19 mouse cellular contexts compared by ENCODE assay signal in the genomic region with DNA sequence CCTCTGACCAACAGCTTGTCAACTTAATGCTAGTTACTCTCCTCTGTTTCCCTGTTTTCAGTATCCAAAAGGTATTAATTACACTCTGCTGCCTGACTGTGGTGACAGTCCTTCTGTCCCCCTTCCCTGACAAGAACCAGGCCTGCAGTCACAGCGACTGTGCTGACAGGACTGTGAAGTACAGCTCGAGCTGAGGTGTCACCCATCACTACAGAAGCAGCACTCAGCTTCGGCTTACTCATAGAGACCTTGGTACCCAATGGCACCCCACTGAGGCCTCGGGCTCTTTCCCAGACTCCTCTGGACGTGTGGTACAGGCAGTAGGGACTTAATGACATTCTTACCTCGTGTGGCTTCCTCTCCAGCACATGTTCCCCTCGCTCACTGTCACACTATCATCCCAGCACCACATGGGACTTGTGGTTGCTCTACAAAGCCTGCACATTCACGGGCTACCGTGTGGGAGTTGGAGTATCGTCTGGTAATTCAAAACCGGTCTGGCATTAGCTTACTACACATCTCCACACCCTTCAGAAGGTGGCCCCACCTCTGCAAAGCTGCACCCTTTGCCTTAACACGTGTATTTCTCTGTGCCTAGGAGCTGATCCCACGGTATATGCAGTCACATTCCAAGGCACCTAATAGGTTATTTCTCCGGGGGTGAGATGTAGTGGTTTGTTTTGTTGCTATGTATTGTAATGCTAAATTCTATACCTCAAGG. TPM values are rescaled to one million over a fixed set of nuclear protein-coding genes. Genes with fewer than 3 reads are reported as not detected.
A peak's percentile ranks its signal among the peaks of the same experiment; 100 is the strongest.
DNase-seq lines count a peak whose midpoint lies in the region; ATAC-seq lines count a peak whose summit lies in the region.
"Had no signal": no experiment of that assay in that cellular context is flagged by ENCODE, and none has a peak within 500 bp of the region (broad histone marks: within the 10 kb centered on the region; RNA-seq: fewer than 3 reads in every experiment).

No protein-coding gene starts in this region.

- no peak overlapping the region for H3K4me3 ChIP-seq in heart, embryonic 12.5 days
- no peak overlapping the region for H3K4me3 ChIP-seq in midbrain, embryonic 11.5 days (ENCODE audit: low read depth, low read length)
- H3K4me3 ChIP-seq in midbrain, embryonic 10.5 days = no peak overlapping the region
- H3K4me3 ChIP-seq in intestine, embryonic 15.5 days (replicated peaks) = no peak overlapping the region
- no peak overlapping the region for H3K4me3 ChIP-seq in stomach, embryonic 16.5 days (replicated peaks; ENCODE audit: low read length)
- H3K4me3 ChIP-seq: forebrain, embryonic 12.5 days; hindbrain, embryonic 12.5 days; kidney, embryonic 15.5 days; liver, embryonic 15.5 days had no signal

- no peaks in the 10 kb centered on the region for H3K36me3 ChIP-seq in heart, embryonic 12.5 days
- H3K36me3 ChIP-seq in midbrain, embryonic 11.5 days (ENCODE audit: control insufficient read depth, insufficient read depth, low read length) = no peaks in the 10 kb centered on the region
- H3K36me3 ChIP-seq in midbrain, embryonic 10.5 days = no peaks in the 10 kb centered on the region
- no peaks in the 10 kb centered on the region for H3K36me3 ChIP-seq in intestine, embryonic 15.5 days
- H3K36me3 ChIP-seq in stomach, embryonic 16.5 days (ENCODE audit: control insufficient read depth, insufficient read depth, low read length) = no peaks in the 10 kb centered on the region
- H3K36me3 ChIP-seq: forebrain, embryonic 12.5 days; hindbrain, embryonic 12.5 days; kidney, embryonic 15.5 days; liver, embryonic 15.5 days had no signal

- WGBS in heart, embryonic 12.5 days = 29% methylated on average over 14 of the region's 14 CpGs
- WGBS in midbrain, embryonic 11.5 days = 65% methylated on average over 14 of the region's 14 CpGs
- WGBS in midbrain, embryonic 10.5 days = 60% methylated on average over 14 of the region's 14 CpGs
- WGBS in intestine, embryonic 15.5 days = 50% methylated on average over 14 of the region's 14 CpGs
- 38% methylated on average over 14 of the region's 14 CpGs for WGBS in stomach, embryonic 16.5 days

- peaks cover 30% of the 10 kb centered on the region for H3K4me1 ChIP-seq in heart, embryonic 12.5 days (replicated peaks)
- no peaks in the 10 kb centered on the region for H3K4me1 ChIP-seq in midbrain, embryonic 11.5 days (ENCODE audit: control insufficient read depth, insufficient read depth, low read length)
- no peaks in the 10 kb centered on the region for H3K4me1 ChIP-seq in midbrain, embryonic 10.5 days
- no peaks in the 10 kb centered on the region; the same call in 1 of the 2 replicates for H3K4me1 ChIP-seq in intestine, embryonic 15.5 days (replicated peaks)
- H3K4me1 ChIP-seq in stomach, embryonic 16.5 days (ENCODE audit: control insufficient read depth, insufficient read depth, low read length) = peaks cover 7% of the 10 kb centered on the region
- H3K4me1 ChIP-seq: forebrain, embryonic 12.5 days; hindbrain, embryonic 12.5 days; liver, embryonic 15.5 days had no signal

- peak; percentile 71; the same call in 1 of the 2 replicates for ATAC-seq in heart, embryonic 12.5 days (ENCODE audit: insufficient number of reproducible peaks, low FRiP score)
- no peak for ATAC-seq in midbrain, embryonic 11.5 days (ENCODE audit: low FRiP score)
- peak; percentile 66 for ATAC-seq in intestine, embryonic 15.5 days
- ATAC-seq in stomach, embryonic 16.5 days (ENCODE audit: insufficient read depth, low FRiP score) = peak; percentile 86
- ATAC-seq: midbrain, embryonic 16.5 days had no signal

- intact Hi-C loops in left cerebral cortex, postnatal 36 days (cut with DNase I) = no loop called here

- H3K4me2 ChIP-seq in heart, embryonic 12.5 days = no peak overlapping the region
- H3K4me2 ChIP-seq in midbrain, embryonic 11.5 days = no peak overlapping the region
- H3K4me2 ChIP-seq in intestine, embryonic 15.5 days (replicated peaks) = no peak overlapping the region
- no peak overlapping the region for H3K4me2 ChIP-seq in stomach, embryonic 16.5 days (ENCODE audit: low read depth, low read length)
- H3K4me2 ChIP-seq: forebrain, embryonic 12.5 days; hindbrain, embryonic 12.5 days; kidney, embryonic 15.5 days; liver, embryonic 15.5 days had no signal

- H3K27me3 ChIP-seq in heart, embryonic 12.5 days (replicated peaks) = peaks cover 7% of the 10 kb centered on the region; the same call in 1 of the 2 replicates
- H3K27me3 ChIP-seq in midbrain, embryonic 11.5 days (ENCODE audit: control insufficient read depth, insufficient read depth, low read length) = no peaks in the 10 kb centered on the region; the same call in 1 of the 2 replicates
- no peaks in the 10 kb centered on the region for H3K27me3 ChIP-seq in midbrain, embryonic 10.5 days (ENCODE audit: low read depth, poor library complexity, severe bottlenecking)
- H3K27me3 ChIP-seq in intestine, embryonic 15.5 days (replicated peaks) = no peaks in the 10 kb centered on the region
- H3K27me3 ChIP-seq in stomach, embryonic 16.5 days (ENCODE audit: control insufficient read depth, insufficient read depth, low read length) = no peaks in the 10 kb centered on the region
- H3K27me3 ChIP-seq: CH12.LX had no signal

- H3K27ac ChIP-seq in heart, embryonic 12.5 days (ENCODE audit: poor library complexity, severe bottlenecking) = no peak overlapping the region
- no peak overlapping the region for H3K27ac ChIP-seq in midbrain, embryonic 11.5 days (ENCODE audit: low read depth, low read length)
- no peak overlapping the region for H3K27ac ChIP-seq in midbrain, embryonic 10.5 days (replicated peaks)
- H3K27ac ChIP-seq in intestine, embryonic 15.5 days = no peak overlapping the region
- H3K27ac ChIP-seq in stomach, embryonic 16.5 days (ENCODE audit: low read length) = peak overlapping the region; percentile 35; the same call in 1 of the 2 replicates
- H3K27ac ChIP-seq: forebrain, embryonic 12.5 days; hindbrain, embryonic 12.5 days; kidney, embryonic 15.5 days; liver, embryonic 15.5 days had no signal

- no peak for DNase-seq in heart, adult 11 months
- peak; percentile 41 for DNase-seq in midbrain, embryonic 11.5 days (ENCODE audit: low spot score, missing footprints)
- no peak for DNase-seq in midbrain, embryonic 10.5 days (ENCODE audit: low spot score)
- DNase-seq in left cerebral cortex, postnatal 36 days (ENCODE audit: low spot score in 2 of 2) = no peak
- no peak for DNase-seq in neural tube, embryonic 10.5 days (ENCODE audit: extremely low spot score, low spot score)
- DNase-seq: cerebellum, adult 9-10 months; gastrocnemius, postnatal 10 days; kidney, postnatal 4 days; right cerebral cortex, postnatal 25 days; thymus, postnatal 14 days had no signal

- H3K9ac ChIP-seq in heart, embryonic 12.5 days = no peak overlapping the region
- H3K9ac ChIP-seq in midbrain, embryonic 11.5 days (ENCODE audit: low read length) = no peak overlapping the region
- H3K9ac ChIP-seq in intestine, embryonic 15.5 days = no peak overlapping the region
- H3K9ac ChIP-seq in stomach, embryonic 16.5 days (ENCODE audit: low read length) = no peak overlapping the region
- H3K9ac ChIP-seq: forebrain, embryonic 12.5 days; hindbrain, embryonic 12.5 days; kidney, embryonic 15.5 days; liver, embryonic 15.5 days had no signal

- peaks cover 3% of the 10 kb centered on the region; the same call in 1 of the 2 replicates for H3K9me3 ChIP-seq in heart, embryonic 12.5 days (replicated peaks)
- H3K9me3 ChIP-seq in midbrain, embryonic 11.5 days (ENCODE audit: control insufficient read depth, low read length) = no peaks in the 10 kb centered on the region
- no peaks in the 10 kb centered on the region for H3K9me3 ChIP-seq in midbrain, embryonic 10.5 days (replicated peaks)
- no peaks in the 10 kb centered on the region for H3K9me3 ChIP-seq in intestine, embryonic 15.5 days
- H3K9me3 ChIP-seq in stomach, embryonic 16.5 days (replicated peaks; ENCODE audit: control insufficient read depth, low read length) = no peaks in the 10 kb centered on the region
- H3K9me3 ChIP-seq: forebrain, embryonic 12.5 days; hindbrain, embryonic 12.5 days; kidney, embryonic 15.5 days; liver, embryonic 15.5 days had no signal

RNA-seq across cellular contexts. Expression of a gene that starts 6.7 kb away (rescaled TPM):
- polyA plus RNA-seq in heart, embryonic 12.5 days (2016; fragmentation: Nextera tagmentation; extraction: Ambion mirVana) = 6.0 and 6.1 TPM in 2 replicates
- 0.84 and 1.4 TPM in 2 replicates for polyA plus RNA-seq in midbrain, embryonic 11.5 days (2014; fragmentation: Nextera tagmentation; extraction: Ambion mirVana)
- 1.2 and 1.5 TPM in 2 replicates for polyA plus RNA-seq in midbrain, embryonic 10.5 days (2016; fragmentation: Nextera tagmentation; extraction: Ambion mirVana)
- polyA plus RNA-seq in intestine, embryonic 15.5 days (2015; fragmentation: Nextera tagmentation; extraction: Ambion mirVana) = 16.6 and 20.3 TPM in 2 replicates
- polyA plus RNA-seq in stomach, embryonic 16.5 days (2015; fragmentation: Nextera tagmentation; extraction: Ambion mirVana) = 32.8 and 37.3 TPM in 2 replicates
- not detected for total RNA-seq in left cerebral cortex, postnatal 36 days (2021)
- total RNA-seq: CH12.LX had no signal
